Mouse (Mus musculus) intestine, embryonic 15.5 days (tissue): Measurements from ENCODE around the gene Ythdc1. TPM values are rescaled to one million over a fixed set of nuclear protein-coding genes. Genes with fewer than 3 reads are reported as not detected.
"Not testable (repeated sequence)": the region's sequence is repeated elsewhere in the genome, so short reads cannot be mapped to it uniquely, and the experiment has no call there.

ENCODE experiments used
- ATAC-seq: fragments of 200-750 bp; cut with Nextera tagmentation; 2 replicates; pipeline ENCODE4 v1.8.0; 2017; ENCODE audit warnings: moderate TSS enrichment, moderate library complexity
- H3K27ac ChIP-seq: fragments of 300-500 bp; sonication (generic); 2 replicates; pipeline ENCODE4 v1.5.1; 2015; ENCODE audit warnings: mild to moderate bottlenecking, inconsistent platforms
- H3K27me3 ChIP-seq: fragments of 300-500 bp; sonication (generic); replicated peaks from 2 replicates; pipeline ENCODE4 v1.6.1; 2015; ENCODE audit warnings: inconsistent platforms
- H3K36me3 ChIP-seq: fragments of 300-500 bp; sonication (generic); 2 replicates; pipeline ENCODE4 v1.6.1; 2015; ENCODE audit warnings: inconsistent platforms
- H3K4me1 ChIP-seq: fragments of 300-500 bp; sonication (generic); replicated peaks from 2 replicates; pipeline ENCODE4 v1.6.1; 2015; ENCODE audit warnings: inconsistent platforms
- H3K4me2 ChIP-seq: fragments of 300-500 bp; sonication (generic); replicated peaks from 2 replicates; pipeline ENCODE4 v1.6.1; 2015; ENCODE audit warnings: mild to moderate bottlenecking, inconsistent platforms
- H3K4me3 ChIP-seq: fragments of 300-500 bp; sonication (generic); replicated peaks from 2 replicates; pipeline ENCODE4 v1.5.1; 2015; ENCODE audit warnings: inconsistent platforms
- H3K9ac ChIP-seq: fragments of 300-500 bp; sonication (generic); 2 replicates; pipeline ENCODE4 v1.6.1; 2015; ENCODE audit warnings: inconsistent platforms
- H3K9me3 ChIP-seq: fragments of 300-500 bp; sonication (generic); 2 replicates; pipeline ENCODE4 v1.6.1; 2016; ENCODE audit warnings: inconsistent platforms
- WGBS: fragments of 180-500 bp; shearing (Covaris S2); methylation state at CpG from one replicate; pipeline ENCODE4 v1.1.7; 2015; 5-methylcytosine and 5-hydroxymethylcytosine counted together
- polyA plus RNA-seq: library from polyadenylated mRNA; unstranded; fragments of >200 nt; fragmentation: Nextera tagmentation; extraction: Ambion mirVana; gene quantifications from 2 replicates; pipeline ENCODE4 v1.2.1, GENCODE M21; 2015

Gene Ythdc1
- polyA plus RNA-seq, 1 experiment from 2014 or later = 35.2 TPM

- not testable (repeated sequence) for H3K27me3 ChIP-seq, H3K4me3 ChIP-seq, H3K4me1 ChIP-seq, H3K27ac ChIP-seq, H3K9me3 ChIP-seq, H3K36me3 ChIP-seq, H3K4me2 ChIP-seq, H3K9ac ChIP-seq, ATAC-seq
- WGBS = 93% methylated on average over 4 of the region's 4 CpGs
Observed at GRCm38 (mm10) chr5:86836378-86836777, 32.4 kb downstream of the Ythdc1 start.

GRCm38 (mm10) chr5:86838110-86838509, 34.1 kb downstream of the Ythdc1 start:
- H3K4me1 ChIP-seq = no peaks in the 10 kb centered on the region

GRCm38 (mm10) chr5:86839472-86839871, 35.5 kb downstream of the Ythdc1 start:
- ATAC-seq = no peak
- Histone ChIP-seq H3K36me3 (no peaks in the 10 kb centered on the region), H3K4me1 (no peaks in the 10 kb centered on the region), H3K9ac (no peak overlapping the region), H3K4me2 (no peak overlapping the region), H3K4me3 (no peak overlapping the region), H3K9me3 (no peaks in the 10 kb centered on the region), H3K27ac (no peak overlapping the region), H3K27me3 (no peaks in the 10 kb centered on the region)
- WGBS = 75% methylated on average over 1 of the region's 1 CpGs

More at GRCm38 (mm10) chr5:86838110-86838509, 34.1 kb downstream of the Ythdc1 start:
- WGBS = 70% methylated on average over 1 of the region's 1 CpGs
- no peak overlapping the region for H3K9ac ChIP-seq
- H3K36me3 ChIP-seq = no peaks in the 10 kb centered on the region
- H3K9me3 ChIP-seq = no peaks in the 10 kb centered on the region
- H3K4me3 ChIP-seq = no peak overlapping the region
- H3K4me2 ChIP-seq = no peak overlapping the region
- H3K27ac ChIP-seq = no peak overlapping the region
- no peak for ATAC-seq
- H3K27me3 ChIP-seq = no peaks in the 10 kb centered on the region

GRCm38 (mm10) chr5:86840207-86840606, 36.2 kb downstream of the Ythdc1 start:
- 93% methylated on average over 2 of the region's 2 CpGs for WGBS
- no peak for ATAC-seq
- Histone ChIP-seq H3K4me3 (no peak overlapping the region), H3K4me1 (no peaks in the 10 kb centered on the region), H3K36me3 (no peaks in the 10 kb centered on the region), H3K9ac (no peak overlapping the region), H3K27me3 (no peaks in the 10 kb centered on the region), H3K9me3 (no peaks in the 10 kb centered on the region), H3K27ac (no peak overlapping the region), H3K4me2 (no peak overlapping the region)

GRCm38 (mm10) chr5:86841261-86841660, 37.2 kb downstream of the Ythdc1 start:
- H3K27me3 ChIP-seq, H3K4me1 ChIP-seq, H3K27ac ChIP-seq, ATAC-seq, H3K9ac ChIP-seq, H3K4me2 ChIP-seq, H3K4me3 ChIP-seq, H3K36me3 ChIP-seq, H3K9me3 ChIP-seq: not testable (repeated sequence)

GRCm38 (mm10) chr5:86850104-86850503, 46.1 kb downstream of the Ythdc1 start:
- no peak for ATAC-seq
- Histone ChIP-seq H3K9me3 (no peaks in the 10 kb centered on the region), H3K4me2 (no peak overlapping the region), H3K4me1 (no peaks in the 10 kb centered on the region), H3K27me3 (no peaks in the 10 kb centered on the region), H3K9ac (no peak overlapping the region), H3K27ac (no peak overlapping the region), H3K36me3 (no peaks in the 10 kb centered on the region), H3K4me3 (no peak overlapping the region)

- Histone ChIP-seq H3K9me3 (no peaks in the 10 kb centered on the region), H3K27me3 (no peaks in the 10 kb centered on the region), H3K4me2 (no peak overlapping the region), H3K4me3 (no peak overlapping the region), H3K27ac (no peak overlapping the region), H3K36me3 (no peaks in the 10 kb centered on the region), H3K9ac (no peak overlapping the region), H3K4me1 (no peaks in the 10 kb centered on the region)
- 56% methylated on average over 5 of the region's 5 CpGs for WGBS
- no peak for ATAC-seq
Observed at GRCm38 (mm10) chr5:86851658-86852057, 47.6 kb downstream of the Ythdc1 start.

- H3K4me3 ChIP-seq, H3K27me3 ChIP-seq, H3K4me2 ChIP-seq, H3K9me3 ChIP-seq, H3K4me1 ChIP-seq, H3K36me3 ChIP-seq, H3K27ac ChIP-seq, H3K9ac ChIP-seq: not testable (repeated sequence)
- peak; percentile 45; the same call in 1 of the 2 replicates for ATAC-seq
- 55% methylated on average over 13 of the region's 13 CpGs for WGBS
Observed at GRCm38 (mm10) chr5:86856505-86856904, 52.5 kb downstream of the Ythdc1 start.

GRCm38 (mm10) chr5:86857682-86858081, 53.7 kb downstream of the Ythdc1 start:
- no peaks in the 10 kb centered on the region for H3K27me3 ChIP-seq
- no peak overlapping the region for H3K4me2 ChIP-seq
- 21% methylated on average over 1 of the region's 1 CpGs for WGBS
- H3K36me3 ChIP-seq = no peaks in the 10 kb centered on the region
- no peaks in the 10 kb centered on the region for H3K9me3 ChIP-seq
- H3K4me3 ChIP-seq = no peak overlapping the region
- H3K9ac ChIP-seq = no peak overlapping the region
- H3K4me1 ChIP-seq = no peaks in the 10 kb centered on the region
- no peak overlapping the region for H3K27ac ChIP-seq
- no peak for ATAC-seq

GRCm38 (mm10) chr5:86858336-86858735, 54.3 kb downstream of the Ythdc1 start:
- no peak overlapping the region for H3K4me3 ChIP-seq
- no peak overlapping the region for H3K27ac ChIP-seq
- H3K36me3 ChIP-seq = no peaks in the 10 kb centered on the region
- ATAC-seq = no peak
- H3K4me1 ChIP-seq = no peaks in the 10 kb centered on the region
- H3K27me3 ChIP-seq = no peaks in the 10 kb centered on the region
- H3K9ac ChIP-seq = no peak overlapping the region
- H3K4me2 ChIP-seq = no peak overlapping the region
- no peaks in the 10 kb centered on the region for H3K9me3 ChIP-seq
- WGBS = 56% methylated on average over 3 of the region's 3 CpGs

GRCm38 (mm10) chr5:86871877-86872276, 67.9 kb downstream of the Ythdc1 start:
- WGBS = 35% methylated on average over 1 of the region's 1 CpGs
- no peak overlapping the region for H3K27ac ChIP-seq
- no peak overlapping the region for H3K4me2 ChIP-seq
- no peaks in the 10 kb centered on the region for H3K9me3 ChIP-seq
- H3K36me3 ChIP-seq = no peaks in the 10 kb centered on the region
- no peak overlapping the region for H3K9ac ChIP-seq
- ATAC-seq = no peak
- H3K4me1 ChIP-seq = no peaks in the 10 kb centered on the region
- H3K27me3 ChIP-seq = no peaks in the 10 kb centered on the region
- no peak overlapping the region for H3K4me3 ChIP-seq
